Mouse (Mus musculus) heart, postnatal 0 days (tissue): ENCODE data around the gene Chmp2a. TPM values are rescaled to one million over a fixed set of nuclear protein-coding genes. Genes with fewer than 3 reads are reported as not detected.
A peak's percentile ranks its signal among the peaks of the same experiment; 100 is the strongest.
"Not testable (repeated sequence)": the region's sequence is repeated elsewhere in the genome, so short reads cannot be mapped to it uniquely, and the experiment has no call there.

Experiments
- ATAC-seq: fragments of 200-750 bp; cut with Nextera tagmentation; 2 replicates; pipeline ENCODE4 v1.8.0; 2017; ENCODE audit warnings: low read depth, moderate number of reproducible peaks, moderate library complexity; ENCODE audit not compliant: insufficient read depth
- DNase-seq: peaks from one replicate; pipeline ENCODE4 v3.0.0-alpha.2; 2016; ENCODE audit warnings: low spot score
- H3K27ac ChIP-seq: fragments of 300-500 bp; sonication (generic); 2 replicates; pipeline ENCODE4 v1.5.1; 2014; ENCODE audit warnings: low read depth, mild to moderate bottlenecking
- H3K27me3 ChIP-seq: fragments of 300-500 bp; sonication (generic); 2 replicates; pipeline ENCODE4 v1.6.1; 2014; ENCODE audit warnings: low read length, mixed read lengths; ENCODE audit not compliant: control insufficient read depth, insufficient read depth
- H3K36me3 ChIP-seq: fragments of 300-500 bp; sonication (generic); replicated peaks from 2 replicates; pipeline ENCODE4 v1.6.1; 2014; ENCODE audit warnings: low read length, mixed read lengths; ENCODE audit not compliant: control insufficient read depth, insufficient read depth
- H3K4me1 ChIP-seq: fragments of 300-500 bp; sonication (generic); 2 replicates; pipeline ENCODE4 v1.6.1; 2014; ENCODE audit warnings: antibody characterized with exemption; ENCODE audit not compliant: control insufficient read depth, insufficient read depth
- H3K4me2 ChIP-seq: fragments of 300-500 bp; sonication (generic); 2 replicates; pipeline ENCODE4 v1.6.1; 2014; ENCODE audit warnings: low read depth, mild to moderate bottlenecking, low read length, moderate library complexity
- H3K4me3 ChIP-seq: fragments of 300-500 bp; sonication (generic); 2 replicates; pipeline ENCODE4 v1.5.1; 2014; ENCODE audit warnings: low read depth, low read length
- H3K9ac ChIP-seq: fragments of 300-500 bp; sonication (generic); replicated peaks from 2 replicates; pipeline ENCODE4 v1.6.1; 2014; ENCODE audit warnings: low read depth, low read length, mixed read lengths
- H3K9me3 ChIP-seq: fragments of 300-500 bp; sonication (generic); replicated peaks from 2 replicates; pipeline ENCODE4 v1.6.1; 2016; ENCODE audit warnings: low read length; ENCODE audit not compliant: control insufficient read depth
- CTCF ChIP-seq: IDR thresholded peaks from 2 replicates; pipeline ENCODE4 v1.5.1; 2016; ENCODE audit warnings: antibody characterized with exemption, control low read depth, low read depth
- EP300 ChIP-seq: IDR thresholded peaks from 2 replicates; pipeline ENCODE4 v1.6.1; 2016; ENCODE audit warnings: antibody characterized with exemption, low read depth
- WGBS: fragments of 180-500 bp; shearing (Covaris S2); extraction: QIAGEN DNeasy Blood & Tissue Kit; methylation state at CpG from one replicate; pipeline ENCODE4 v1.1.7; 2014; 5-methylcytosine and 5-hydroxymethylcytosine counted together
- polyA plus RNA-seq: library from polyadenylated mRNA; unstranded; fragments of >200 nt; fragmentation: Nextera tagmentation; extraction: Ambion mirVana; gene quantifications from 2 replicates; pipeline ENCODE4 v1.2.1, GENCODE M21; 2015
- total RNA-seq: library from RNA; depleted of rRNA; stranded (reverse); fragments of >200 nt; gene quantifications from 2 replicates; pipeline ENCODE4 v1.2.3, GENCODE M21; 2014; ENCODE audit warnings: low replicate concordance; rRNA removed

Gene Chmp2a
- total RNA-seq (48.2 and 72.1 TPM in 2 replicates), polyA plus RNA-seq (181 and 183 TPM in 2 replicates)

GRCm38 (mm10) chr7:13034148-13034977 is at the start of gene Chmp2a:
Gene Chmp2a, minus strand, starts transcription at chr7:13034807.
- no peaks in the 10 kb centered on the region for H3K9me3 ChIP-seq
- peak within 1 kb of the TSS; percentile 92 for H3K4me2 ChIP-seq
- H3K27me3 ChIP-seq: no peaks in the 10 kb centered on the region
- ATAC-seq (peak; percentile 82), DNase-seq (peak; percentile 96)
- peaks cover 31% of the 10 kb centered on the region for H3K4me1 ChIP-seq
- peak within 1 kb of the TSS; percentile 79 for H3K4me3 ChIP-seq
- peaks cover 45% of the 10 kb centered on the region for H3K36me3 ChIP-seq
- peak within 1 kb of the TSS; percentile 89 for H3K9ac ChIP-seq
- WGBS: under 1% methylated on average over 45 of the region's 45 CpGs
- peak within 1 kb of the TSS; percentile 94 for H3K27ac ChIP-seq
- TF ChIP-seq CTCF: no peak
- peak; percentile 91 for TF ChIP-seq EP300

- WGBS: 49% methylated on average over 5 of the region's 5 CpGs
- Histone ChIP-seq H3K4me3 (no peak overlapping the region), H3K4me1 (no peaks in the 10 kb centered on the region), H3K36me3 (no peaks in the 10 kb centered on the region), H3K27me3 (no peaks in the 10 kb centered on the region), H3K4me2 (no peak overlapping the region), H3K9ac (no peak overlapping the region), H3K9me3 (no peaks in the 10 kb centered on the region), H3K27ac (no peak overlapping the region)
- TF ChIP-seq EP300 (no peak), CTCF (no peak)
- DNase-seq (no peak), ATAC-seq (no peak)
Observed at GRCm38 (mm10) chr7:13072293-13072692, 37.7 kb upstream of the Chmp2a start.

- 49% methylated on average over 2 of the region's 2 CpGs for WGBS
- peak; percentile 25 for TF ChIP-seq CTCF
- H3K4me3 ChIP-seq, H3K36me3 ChIP-seq, H3K4me1 ChIP-seq, H3K27me3 ChIP-seq, H3K4me2 ChIP-seq, H3K9ac ChIP-seq, H3K9me3 ChIP-seq, H3K27ac ChIP-seq, DNase-seq, ATAC-seq: not testable (repeated sequence)
Observed at GRCm38 (mm10) chr7:13063399-13063798, 28.8 kb upstream of the Chmp2a start.

GRCm38 (mm10) chr7:13059536-13059935 is 24.9 kb upstream of the Chmp2a start:
- Histone ChIP-seq H3K27me3 (no peaks in the 10 kb centered on the region), H3K9ac (no peak overlapping the region), H3K4me1 (no peaks in the 10 kb centered on the region), H3K27ac (no peak overlapping the region), H3K4me3 (no peak overlapping the region), H3K4me2 (no peak overlapping the region), H3K9me3 (no peaks in the 10 kb centered on the region), H3K36me3 (no peaks in the 10 kb centered on the region)
- ATAC-seq: no peak
- no peak for DNase-seq
- 83% methylated on average over 9 of the region's 9 CpGs for WGBS
- TF ChIP-seq CTCF (no peak), EP300 (no peak)

GRCm38 (mm10) chr7:13056913-13057700 is 22.5 kb upstream of the Chmp2a start:
- Histone ChIP-seq H3K4me3 (no peak overlapping the region), H3K27me3 (no peaks in the 10 kb centered on the region), H3K27ac (no peak overlapping the region), H3K9me3 (no peaks in the 10 kb centered on the region), H3K4me1 (0 out of 2 replicates have a peak, but pooled peaks cover 5% of the 10 kb centered on the region), H3K36me3 (no peaks in the 10 kb centered on the region), H3K4me2 (no peak overlapping the region), H3K9ac (no peak overlapping the region)
- no peak for ATAC-seq
- no peak for DNase-seq
- TF ChIP-seq CTCF: peak; percentile 19; the same call in 1 of the 2 replicates
- no peak for TF ChIP-seq EP300
- WGBS: 62% methylated on average over 8 of the region's 8 CpGs
